Mouse (Mus musculus) heart, postnatal 36 days (tissue): ENCODE measurements around the gene Wfdc12. TPM values are rescaled to one million over a fixed set of nuclear protein-coding genes. Genes with fewer than 3 reads are reported as not detected.

Experiments
- DNase-seq, 2 experiments: peaks; one replicate each; pipeline ENCODE4 v3.0.0; 2021 to 2022
- intact Hi-C: fragments of 180-260 bp; cut with DNase I; formaldehyde crosslinking; loops from one replicate; pipeline ENCODE4 v1.15.1; 2025
- total RNA-seq, 2 experiments: library from RNA; stranded (reverse); gene quantifications; 2 replicates each; pipeline ENCODE4 v1.2.3; 2021

Gene Wfdc12
- total RNA-seq, 2 experiments from 2014 or later: not detected

DNA sequence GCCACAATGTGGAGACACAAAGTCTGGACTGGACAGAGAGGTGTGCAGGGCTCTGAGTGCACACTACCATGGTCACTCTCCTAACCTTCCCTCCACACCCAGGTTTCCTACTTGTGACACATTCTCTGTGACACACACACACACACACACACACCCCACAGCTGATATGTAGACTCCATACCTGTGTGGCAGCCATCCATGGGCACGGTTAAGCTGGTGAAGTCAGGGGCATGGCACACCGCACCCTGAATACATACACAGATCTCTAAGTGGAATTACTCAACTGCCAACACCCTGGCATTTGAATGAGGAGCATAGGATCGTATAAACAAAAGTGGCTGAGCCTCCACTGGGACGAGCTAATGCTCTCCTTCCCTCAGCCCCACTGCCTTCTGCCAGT, 9.6 kb downstream of the Wfdc12 start:
- no peak for DNase-seq
- intact Hi-C loops: loop anchor here (5.0 kb wide), 1 partner anchor 78 kb away; no protein-coding TSS in a partner anchor

DNA sequence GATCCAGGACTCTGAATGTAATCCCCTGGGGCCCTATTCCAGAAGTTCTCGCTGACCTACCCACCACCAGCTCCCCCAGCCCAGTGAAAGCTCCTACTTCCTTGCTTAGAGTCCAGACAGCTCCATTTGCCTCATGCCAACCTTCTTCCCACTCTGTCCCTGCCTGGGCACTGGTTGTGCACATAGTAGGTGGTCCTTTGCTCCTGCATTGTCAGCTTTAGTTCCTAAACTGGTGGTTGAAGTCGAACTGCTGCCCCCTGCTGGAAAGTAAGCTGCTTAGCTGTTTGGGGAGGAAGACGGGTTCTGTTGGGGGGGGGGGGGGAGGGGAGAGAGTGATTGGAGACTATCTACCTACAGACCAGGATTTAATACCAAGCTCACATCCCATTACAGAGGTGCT, 10.3 kb downstream of the Wfdc12 start:
- intact Hi-C loops: loop anchor here (5.0 kb wide), 1 partner anchor 78 kb away; no protein-coding TSS in a partner anchor
- peak; percentile 37 for DNase-seq

DNA sequence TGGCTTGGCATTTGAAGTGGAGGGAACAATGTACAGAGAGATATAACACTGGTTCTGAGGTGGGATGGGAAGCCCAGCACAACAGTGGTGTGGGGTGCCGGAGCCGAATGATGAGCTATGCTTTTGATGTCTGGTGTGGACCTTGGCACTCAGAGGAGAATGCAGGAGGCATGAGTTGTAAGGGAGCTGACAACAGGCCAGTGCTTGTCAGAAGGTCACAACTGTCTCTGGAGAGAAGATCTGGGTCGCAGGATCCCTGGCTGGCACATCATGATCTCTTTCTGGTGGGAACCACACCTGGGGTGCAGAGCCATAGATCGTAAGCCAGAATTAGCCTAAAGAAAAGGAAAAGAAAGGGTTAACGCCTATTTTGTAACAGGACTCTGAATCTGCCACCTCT, 12.6 kb downstream of the Wfdc12 start:
- intact Hi-C loops: loop anchor here (2.0 kb wide), 1 partner anchor 39 kb away; no protein-coding TSS in a partner anchor

DNA sequence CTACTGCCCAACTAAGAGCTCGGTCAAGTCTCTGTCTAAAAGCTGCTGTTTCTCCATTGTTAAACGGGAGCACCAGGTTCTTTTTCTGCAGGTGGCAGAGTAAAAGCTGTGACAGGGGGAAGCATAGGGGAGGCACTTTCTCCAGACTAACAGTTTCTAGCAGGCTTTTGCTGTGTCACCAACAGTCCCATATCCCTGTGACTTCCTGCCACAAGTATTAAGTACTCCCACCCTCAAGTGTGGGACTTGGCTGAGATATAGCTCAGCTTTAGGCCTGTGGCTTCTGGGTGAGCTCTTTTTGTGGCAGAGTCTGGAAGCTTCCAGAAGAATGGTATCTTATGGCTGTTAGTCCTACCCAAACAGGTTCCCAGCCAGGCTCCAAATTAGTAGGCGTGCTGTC, 14.6 kb downstream of the Wfdc12 start:
- intact Hi-C loops: no loop called here
- DNase-seq: no peak

More for the DNA sequence above, 12.6 kb downstream of the Wfdc12 start:
- no peak for DNase-seq

DNA sequence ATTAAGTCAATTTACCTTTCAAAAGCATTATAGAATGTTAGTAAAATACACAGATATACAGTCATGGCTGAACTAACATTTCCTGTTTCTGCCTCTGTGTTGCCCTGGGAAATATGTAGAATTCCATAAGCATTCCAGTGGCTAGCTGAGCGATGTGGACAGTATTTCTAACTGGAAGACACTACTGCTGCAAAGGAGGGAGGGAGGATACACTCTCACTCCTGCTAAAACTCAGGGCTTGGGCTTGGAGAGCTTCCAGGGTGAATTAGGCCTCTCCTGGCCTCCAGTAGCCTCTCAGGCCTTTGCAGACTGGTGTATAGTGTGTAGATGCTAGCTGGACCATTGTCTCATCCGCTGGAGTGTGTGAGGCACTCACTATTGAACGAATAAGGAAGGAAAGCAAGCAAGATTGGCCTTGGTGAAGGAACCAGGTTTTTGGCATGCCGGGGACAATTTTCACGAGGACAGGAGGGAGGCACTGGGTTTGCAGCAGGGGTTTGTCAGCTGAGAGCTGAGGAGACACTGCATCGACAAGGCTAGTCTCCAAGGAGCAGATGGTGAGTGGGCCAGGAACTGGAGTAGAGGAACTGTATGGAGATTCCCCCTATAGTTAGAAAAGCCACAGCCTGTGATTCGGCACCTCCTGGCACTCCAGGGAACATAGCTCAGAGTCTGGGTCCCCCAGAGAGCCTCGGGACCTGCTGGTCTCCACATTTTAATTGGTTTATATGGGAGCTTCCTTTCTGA, 15.6 kb downstream of the Wfdc12 start:
- no peak for DNase-seq
- intact Hi-C loops: no loop called here

DNA sequence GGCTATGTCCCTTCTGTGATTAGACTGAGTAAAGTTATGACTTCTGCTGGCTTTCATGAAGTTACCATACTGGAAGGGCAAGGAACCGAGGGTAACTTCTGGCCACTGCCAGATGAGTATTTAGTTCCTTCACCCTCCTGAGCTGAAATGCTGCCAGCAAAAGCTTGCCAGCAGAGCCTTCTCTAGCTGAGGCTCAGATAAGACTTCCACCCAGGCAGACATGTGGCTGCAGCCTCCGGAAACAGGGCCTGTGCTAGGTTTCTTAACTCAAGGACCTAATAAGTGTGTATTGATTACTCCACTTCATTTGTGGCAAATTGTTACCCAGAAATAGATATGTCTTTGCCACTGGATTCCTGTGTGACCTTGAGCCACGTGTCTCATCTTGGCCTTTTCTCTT, 17.0 kb downstream of the Wfdc12 start:
- no peak for DNase-seq
- intact Hi-C loops: no loop called here

DNA sequence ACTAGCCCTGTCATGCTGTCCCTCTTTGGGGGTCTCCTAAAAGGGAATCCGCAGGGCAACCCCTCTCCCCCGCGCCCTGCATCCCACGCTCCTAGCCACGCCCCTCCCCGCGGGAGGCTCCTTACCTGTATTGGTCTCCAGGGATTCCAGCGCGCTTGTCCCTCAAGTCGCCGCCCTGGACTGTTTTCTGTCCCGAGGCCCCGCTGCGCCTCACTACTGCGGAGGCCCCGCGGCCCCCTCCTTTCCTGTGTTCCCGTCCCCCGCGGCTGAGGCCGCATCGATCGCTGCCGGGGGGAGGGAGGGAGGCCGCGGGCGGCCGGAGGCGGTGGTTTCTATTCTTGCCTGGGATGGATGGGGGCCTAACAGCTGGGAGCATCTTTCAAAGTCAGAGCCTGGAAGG, 19.5 kb downstream of the Wfdc12 start, which contains the start of gene Kcns1:
TSS of gene Kcns1 (minus strand) at position 212 of the 400 bp plus-strand sequence.
- no peak for DNase-seq
- intact Hi-C loops: no loop called here

DNA sequence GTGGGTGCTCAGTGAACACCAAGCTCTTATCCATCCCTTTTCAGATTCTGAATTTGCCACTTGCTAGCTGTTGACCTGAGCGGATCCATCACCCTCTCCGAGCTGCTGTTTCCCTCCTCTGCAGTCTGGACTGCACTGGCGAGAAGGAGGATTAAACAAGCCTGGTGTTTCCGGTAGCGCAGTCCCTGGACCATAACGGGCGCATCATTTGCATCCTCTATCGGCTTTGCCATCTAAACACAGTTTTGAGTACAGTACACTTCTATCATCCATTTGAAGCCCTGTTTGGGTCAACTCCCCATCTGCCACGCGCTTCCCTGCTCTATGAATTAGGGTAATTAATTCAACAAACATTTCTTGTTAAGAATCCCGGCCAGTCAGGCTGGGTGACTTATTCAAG, 20.1 kb downstream of the Wfdc12 start:
- intact Hi-C loops: no loop called here

DNA sequence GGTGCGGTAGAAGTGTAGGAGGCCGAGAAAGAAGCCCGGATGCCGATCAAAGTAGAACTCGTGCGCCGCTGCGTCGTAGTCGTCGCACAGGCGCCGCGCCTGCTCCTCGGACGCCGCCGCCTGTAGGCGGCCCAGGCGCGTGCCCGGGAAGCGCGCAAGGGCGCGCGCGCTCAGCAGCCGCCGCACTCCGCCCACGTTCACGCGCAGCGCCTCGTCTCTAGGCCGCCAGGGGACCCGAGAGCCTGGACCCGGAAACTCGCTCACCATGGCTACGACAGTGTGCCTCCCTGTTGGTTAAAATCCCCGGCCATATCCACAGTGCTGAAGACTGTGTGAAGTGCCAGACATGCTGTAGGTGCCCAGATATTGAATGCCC, 21.8 kb downstream of the Wfdc12 start:
- no peak for DNase-seq
- intact Hi-C loops: no loop called here

More for the DNA sequence above, 20.1 kb downstream of the Wfdc12 start:
- DNase-seq: no peak

DNA sequence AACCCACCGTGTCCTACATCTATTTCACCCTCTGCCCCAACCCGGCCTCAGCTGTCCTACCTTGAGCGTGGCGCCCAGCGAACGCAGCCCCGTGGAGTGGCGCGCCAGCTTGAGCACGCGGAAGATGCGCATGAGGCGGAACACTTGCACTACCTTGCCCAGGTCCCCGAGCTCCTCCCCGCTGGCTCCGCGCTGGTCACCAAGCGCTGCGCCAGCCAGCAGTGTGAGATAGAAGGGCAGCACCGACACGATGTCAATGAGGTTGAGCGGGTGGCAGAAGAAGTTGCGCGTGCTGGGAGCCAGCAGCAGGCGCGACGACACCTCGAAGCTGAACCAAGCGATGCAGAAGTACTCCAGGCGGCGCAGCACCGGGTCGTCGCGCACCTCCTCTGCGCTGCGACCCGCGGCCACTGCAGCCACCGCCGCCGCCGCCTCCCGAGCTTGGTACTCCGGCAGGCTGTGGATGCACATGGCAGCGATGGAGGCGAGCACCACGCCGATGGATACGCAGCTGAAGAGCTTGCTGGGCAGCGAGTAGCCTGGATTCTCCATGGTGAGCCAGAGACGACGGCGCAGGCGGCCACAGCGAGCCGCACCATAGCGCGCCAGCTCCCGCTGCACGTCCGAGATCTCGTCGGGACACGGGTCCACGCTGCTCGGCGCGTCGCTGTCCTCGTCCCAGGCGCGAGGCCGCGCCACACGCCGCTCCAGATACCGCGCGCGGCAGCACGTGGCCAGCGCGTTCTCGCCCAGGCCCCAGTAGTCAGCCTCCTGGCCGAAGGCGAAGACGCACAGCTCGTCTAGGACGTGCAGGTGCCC, 22.4 kb downstream of the Wfdc12 start:
- no peak for DNase-seq
- intact Hi-C loops: no loop called here

DNA sequence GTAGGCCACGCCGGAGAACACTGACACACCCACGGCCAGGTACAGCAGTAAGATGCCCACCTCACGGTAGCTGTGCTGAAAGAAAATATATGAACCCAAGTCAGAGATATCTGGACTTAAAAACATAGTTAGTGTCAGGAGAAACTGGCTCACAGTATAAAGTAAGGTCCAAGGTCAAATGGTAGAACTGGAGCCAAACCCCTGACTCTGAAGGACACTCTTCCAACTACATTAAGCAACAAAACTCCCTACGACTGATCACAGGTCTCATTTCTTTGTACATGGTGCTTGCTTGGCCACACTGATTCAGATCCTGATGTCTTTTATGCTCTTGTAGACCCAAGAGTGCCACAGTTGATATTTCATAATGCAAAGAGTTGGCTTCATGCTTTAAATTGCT, 25.5 kb downstream of the Wfdc12 start:
- intact Hi-C loops: no loop called here

DNA sequence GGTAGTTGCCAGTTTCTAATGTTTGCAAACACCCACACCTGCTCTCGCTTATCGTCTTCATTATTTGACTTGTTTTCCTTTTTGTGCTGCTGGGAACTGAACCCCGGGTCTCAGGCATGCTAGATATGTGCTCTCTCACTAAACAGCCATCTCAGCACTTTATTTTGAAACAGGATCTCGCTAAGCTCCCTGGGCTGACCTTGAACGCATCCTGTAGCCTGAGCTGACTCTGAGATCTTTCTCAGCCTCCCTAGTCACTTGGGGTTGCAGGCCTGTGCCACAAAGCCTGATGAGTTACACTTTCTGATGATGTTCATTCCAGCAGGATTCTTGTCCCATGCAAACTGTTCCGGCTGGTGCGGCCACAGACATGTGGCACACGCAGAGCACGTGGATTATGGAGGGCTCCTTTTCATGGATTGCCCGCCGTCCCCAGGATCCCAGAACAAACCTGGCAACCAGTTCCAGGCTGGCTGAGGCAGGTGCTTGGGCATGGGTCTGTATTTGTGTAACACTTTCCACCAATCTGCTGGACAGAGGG, 28.8 kb downstream of the Wfdc12 start:
- intact Hi-C loops: no loop called here
- DNase-seq: no peak

More for the DNA sequence above, 25.5 kb downstream of the Wfdc12 start:
- no peak for DNase-seq

DNA sequence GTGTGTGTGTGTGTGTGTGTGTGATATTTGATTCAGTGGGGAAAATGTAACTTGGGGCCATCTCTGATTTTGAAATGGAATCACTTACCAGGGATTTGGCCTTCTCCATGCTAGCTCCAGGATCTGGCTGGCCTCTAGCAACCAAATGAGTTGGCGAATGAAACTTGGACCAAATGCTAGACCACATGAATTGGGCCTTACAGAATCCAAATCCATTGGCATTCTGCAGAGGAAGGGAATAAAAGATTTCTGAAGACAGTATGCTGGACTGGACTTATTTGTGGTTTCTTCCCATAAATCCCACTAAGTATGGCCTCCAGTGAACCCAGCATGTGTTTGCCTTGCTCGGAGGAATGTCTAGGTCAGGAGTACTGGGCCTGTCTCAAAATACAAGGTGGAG, 31.6 kb downstream of the Wfdc12 start:
- no peak for DNase-seq
- intact Hi-C loops: loop anchor here (5.0 kb wide), 1 partner anchor 397 kb away; no protein-coding TSS in a partner anchor

DNA sequence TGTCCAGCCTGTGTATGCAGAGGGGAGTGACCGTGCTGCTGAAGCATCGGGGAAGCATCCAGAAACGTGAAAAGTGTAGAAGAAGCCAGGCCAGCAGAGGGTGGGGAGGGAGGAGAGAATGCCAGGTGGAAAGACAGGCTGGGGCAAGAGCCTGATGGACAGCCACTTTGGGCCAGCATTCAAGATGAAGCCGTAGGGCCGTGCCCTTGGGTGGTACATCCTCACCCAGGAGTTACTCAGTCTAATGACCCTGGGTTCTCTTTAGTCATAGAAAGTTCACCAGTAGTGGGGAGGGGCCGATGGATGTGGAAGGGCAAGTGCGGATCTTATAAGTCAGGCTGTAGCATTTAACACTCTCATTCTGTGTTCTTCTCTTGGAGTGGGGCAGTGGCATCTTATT, 34.2 kb downstream of the Wfdc12 start:
- DNase-seq: no peak
- intact Hi-C loops: loop anchor here (5.0 kb wide), 1 partner anchor 394 kb away; no protein-coding TSS in a partner anchor

DNA sequence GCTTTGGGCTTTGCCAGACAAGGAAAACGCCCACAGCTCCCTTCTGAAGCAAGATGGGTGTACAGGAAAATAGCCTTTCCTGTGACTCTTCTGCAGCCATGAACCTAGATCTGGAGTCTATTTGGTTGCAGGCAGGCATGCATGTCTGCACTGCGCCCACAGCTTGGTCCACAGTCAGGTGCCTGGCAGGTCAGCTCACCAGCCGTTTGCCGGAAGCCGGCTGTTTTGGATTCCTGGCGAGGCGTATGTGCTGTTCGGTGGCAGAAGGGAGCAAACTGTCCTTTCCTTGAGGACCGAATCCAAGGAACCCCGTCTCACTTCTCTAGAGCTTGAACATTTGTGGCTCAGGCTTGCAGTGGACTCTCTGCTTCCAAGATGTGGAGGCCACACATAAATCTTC, 36.4 kb downstream of the Wfdc12 start:
- intact Hi-C loops: no loop called here

DNA sequence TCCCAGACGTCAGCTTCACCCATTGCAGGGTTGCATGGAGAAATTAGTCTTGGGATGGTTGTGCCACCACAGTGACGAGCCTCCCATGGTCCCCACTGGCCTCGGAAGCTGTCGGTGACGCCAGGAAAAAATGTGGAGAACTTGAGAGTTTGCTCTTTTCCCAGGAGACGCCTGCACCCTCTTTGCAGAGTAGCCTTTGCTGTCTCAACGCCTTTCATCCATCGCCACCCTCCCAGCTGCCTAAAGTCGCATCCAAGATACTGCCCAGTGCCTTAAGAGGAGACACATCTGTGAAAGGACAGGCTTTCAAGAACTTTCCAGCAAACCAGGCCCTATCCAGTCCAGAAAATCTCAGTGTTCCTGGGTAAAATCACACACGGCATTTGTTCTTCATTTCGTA, 38.1 kb downstream of the Wfdc12 start:
- intact Hi-C loops: no loop called here
- no peak for DNase-seq

More for the DNA sequence above, 36.4 kb downstream of the Wfdc12 start:
- DNase-seq: no peak

DNA sequence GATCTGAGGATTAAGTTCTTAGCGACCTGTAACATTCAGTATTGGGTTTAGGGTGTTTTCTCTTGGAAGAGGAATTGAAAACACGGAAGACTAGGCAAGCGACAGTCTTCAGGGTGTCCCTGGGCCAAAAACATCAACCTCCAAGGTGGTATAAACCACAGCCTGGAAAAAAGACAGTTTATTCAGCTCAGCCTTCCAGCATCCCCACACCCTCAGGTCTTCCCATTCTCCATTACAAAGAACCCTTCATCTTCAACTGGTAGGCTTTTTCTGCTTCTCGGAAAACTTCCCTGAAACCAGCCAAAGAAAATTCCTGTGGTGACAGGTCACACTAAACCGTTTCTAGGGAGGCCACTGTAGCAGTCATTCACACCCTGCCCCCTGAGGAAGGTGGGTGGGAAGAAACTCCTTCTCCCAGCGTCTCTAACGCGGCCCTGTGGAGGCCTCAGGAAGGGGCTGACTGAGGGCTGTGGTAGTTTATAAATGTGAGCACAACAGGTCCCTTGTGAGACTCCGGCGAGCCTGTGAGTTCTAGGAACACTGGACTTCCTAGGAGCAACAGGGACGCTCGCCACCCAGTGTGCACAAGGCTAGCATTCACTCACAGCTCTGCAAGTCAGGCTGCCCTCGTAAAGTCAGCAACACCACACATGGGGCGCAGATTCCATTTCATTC, 40.2 kb downstream of the Wfdc12 start:
- DNase-seq: no peak
- intact Hi-C loops: no loop called here

DNA sequence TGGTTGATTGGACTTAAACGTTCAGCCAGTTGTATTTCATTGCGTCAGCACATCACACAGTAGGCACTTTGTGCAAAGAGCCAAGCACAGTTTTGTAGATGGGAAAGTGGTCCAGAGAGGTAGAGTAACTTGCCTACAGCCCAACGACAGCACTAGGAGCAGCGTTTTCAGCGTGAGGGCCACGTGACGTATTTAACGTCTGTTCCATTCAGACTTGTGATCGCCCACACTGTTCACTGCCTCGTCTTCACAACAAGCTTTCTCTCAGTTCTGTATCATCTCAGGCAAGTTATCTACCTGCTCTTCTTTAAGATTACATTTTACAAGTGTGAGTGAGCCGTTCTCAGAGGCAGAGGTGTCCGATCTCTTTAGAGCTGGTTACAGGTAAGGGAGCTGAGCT, 43.9 kb downstream of the Wfdc12 start:
- intact Hi-C loops: no loop called here
- DNase-seq: no peak

DNA sequence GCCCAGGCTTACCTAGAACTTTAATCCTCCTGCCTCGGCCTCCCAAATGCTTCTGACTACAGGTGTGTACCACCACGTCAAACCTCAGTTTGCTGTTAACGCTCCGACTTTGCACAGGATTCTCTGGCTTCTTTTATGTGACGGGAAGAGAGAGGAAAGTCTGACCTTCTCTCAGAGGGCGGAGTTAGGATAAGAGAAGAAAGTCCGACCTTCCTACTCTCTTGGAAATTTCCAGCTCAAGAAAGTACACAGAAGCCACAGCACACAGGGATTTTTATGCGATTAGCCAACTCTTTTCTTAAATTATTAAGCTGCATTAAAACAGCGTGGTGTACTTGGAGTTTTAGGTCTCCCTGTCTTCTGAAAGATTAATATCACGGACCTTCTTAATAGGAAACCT, 45.9 kb downstream of the Wfdc12 start:
- intact Hi-C loops: no loop called here
- DNase-seq: no peak

DNA sequence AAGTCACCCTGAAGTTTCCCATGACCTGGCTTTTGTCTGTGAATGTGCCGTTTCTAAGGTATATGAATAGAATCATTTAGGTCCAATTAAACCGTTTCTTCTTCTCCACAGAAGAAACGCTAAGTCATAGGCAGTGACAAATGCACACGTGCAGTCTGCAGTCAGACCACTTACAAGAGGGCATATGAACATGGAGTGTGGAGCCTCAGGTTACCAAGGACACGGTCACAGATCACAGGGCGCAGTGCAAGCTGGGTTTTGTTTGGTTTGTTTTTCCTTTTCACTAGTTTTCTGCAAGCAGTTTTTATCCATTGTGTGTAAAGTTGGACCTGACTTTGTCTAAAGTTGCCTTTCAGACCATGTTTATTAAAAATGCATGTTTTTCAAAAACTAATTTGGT, 46.4 kb downstream of the Wfdc12 start:
- no peak for DNase-seq
- intact Hi-C loops: no loop called here

DNA sequence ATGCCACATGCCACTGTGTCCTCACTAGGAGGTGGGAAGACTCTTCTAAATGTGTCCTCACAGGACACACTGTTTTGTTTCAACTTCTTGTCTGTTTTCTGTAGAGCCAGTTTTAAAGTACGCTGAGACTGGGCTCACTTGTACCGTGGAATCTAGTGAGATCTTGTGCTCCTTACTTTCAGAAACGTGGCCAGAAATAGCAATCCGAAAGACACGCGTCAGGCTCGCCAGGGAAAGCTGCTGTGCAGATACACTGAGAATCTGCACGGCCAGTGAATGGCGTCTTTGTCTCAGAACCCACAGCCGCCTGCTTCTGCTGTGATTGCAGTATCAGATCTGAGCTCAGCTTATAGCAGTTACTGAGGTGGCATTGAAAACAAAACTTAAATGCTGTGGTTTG, 48.4 kb downstream of the Wfdc12 start:
- intact Hi-C loops: no loop called here
- peak; percentile 20 to 28 for DNase-seq
